Mouse (Mus musculus): ENCODE data around the gene Sdr9c7. TPM values are rescaled to one million over a fixed set of nuclear protein-coding genes. Genes with fewer than 3 reads are reported as not detected.
"Not testable (repeated sequence)": the region's sequence is repeated elsewhere in the genome, so short reads cannot be mapped to it uniquely, and the experiment has no call there.

The Sdr9c7 gene
- total RNA-seq, 1 experiment from 2014 or later: not detected

DNA sequence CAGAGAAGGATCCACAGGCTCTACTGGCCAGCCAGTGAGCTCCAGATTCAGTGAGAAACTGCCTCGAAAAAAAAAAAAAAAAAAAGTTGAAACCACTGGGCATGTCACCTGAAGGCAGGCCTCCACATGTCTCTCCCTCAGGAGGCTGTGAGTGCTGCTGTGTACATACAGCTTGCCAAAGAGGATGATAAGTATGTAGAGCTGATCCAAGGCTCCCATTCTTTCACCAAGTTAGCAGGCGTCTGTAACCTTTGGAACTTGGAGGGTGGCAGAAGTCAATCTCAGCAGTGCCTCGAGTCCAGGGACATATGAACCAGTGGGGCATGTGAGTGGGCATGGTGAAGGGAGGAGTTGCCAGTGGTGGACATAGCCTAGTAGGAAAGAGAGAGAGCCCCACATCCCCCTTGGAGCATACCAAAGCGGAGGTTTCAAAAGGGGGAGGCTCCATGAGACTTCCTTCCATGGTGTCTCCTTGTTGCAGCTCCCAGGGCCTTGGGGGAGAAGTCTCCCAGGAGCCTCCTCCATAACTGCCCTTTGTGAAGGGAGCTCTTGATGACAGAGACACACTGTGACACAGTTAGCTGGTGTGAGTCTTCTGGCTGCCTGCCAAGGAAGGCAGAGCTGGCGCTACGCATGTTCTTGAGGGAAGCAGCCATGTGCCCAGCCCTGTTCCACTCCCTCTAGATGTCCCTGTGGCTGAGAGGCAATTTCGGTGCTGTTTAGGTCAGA is 6.6 kb downstream of the Sdr9c7 start:
- ATAC-seq (replicated peaks; ENCODE audit: low read depth, poor library complexity, severe bottlenecking): no peak

GRCm38 (mm10) chr10:127906138-127906537 is 7.8 kb downstream of the Sdr9c7 start:
- no peak for ATAC-seq (replicated peaks; ENCODE audit: low read depth, poor library complexity, severe bottlenecking)

GRCm38 (mm10) chr10:127907386-127907951 is 9.2 kb downstream of the Sdr9c7 start:
- no peak for ATAC-seq (replicated peaks; ENCODE audit: low read depth, poor library complexity, severe bottlenecking)

DNA sequence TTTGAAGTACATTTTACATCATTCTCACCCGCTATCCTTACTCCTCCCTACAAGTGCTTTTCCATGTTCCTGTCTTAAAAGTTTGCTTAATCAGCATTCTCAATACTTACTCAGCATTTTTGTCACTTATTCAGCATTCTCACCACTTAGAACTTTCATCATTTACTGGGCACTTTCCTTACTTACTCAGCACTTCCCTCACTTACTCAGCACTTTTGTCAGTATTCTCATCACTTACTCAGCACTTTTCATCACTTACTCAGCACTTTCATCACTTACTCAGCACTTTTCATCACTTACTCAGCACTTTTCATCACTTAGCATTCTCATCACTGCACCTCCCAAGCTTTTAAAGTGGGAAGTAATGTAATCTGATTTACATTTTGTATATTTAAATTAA is 17.3 kb downstream of the Sdr9c7 start:
- ATAC-seq (replicated peaks; ENCODE audit: low read depth, poor library complexity, severe bottlenecking): no peak

DNA sequence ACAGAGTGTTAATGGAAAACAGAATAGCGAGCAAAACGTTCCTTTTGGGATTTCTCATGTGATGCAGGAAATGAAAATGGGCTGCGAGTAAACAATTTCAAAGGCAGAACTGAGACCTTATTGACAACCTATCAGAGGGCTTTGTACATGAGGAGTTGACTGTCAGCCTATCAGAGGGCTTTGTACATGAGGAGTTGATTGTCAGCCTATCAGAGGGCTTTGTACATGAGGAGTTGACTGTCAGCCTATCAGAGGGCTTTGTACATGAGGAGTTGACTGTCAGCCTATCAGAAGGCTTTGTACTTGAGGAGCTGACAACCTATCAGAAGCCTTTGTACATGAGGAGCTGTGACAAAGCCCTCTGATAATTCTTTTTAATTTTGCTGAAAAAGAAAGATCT is 18.9 kb downstream of the Sdr9c7 start:
- not testable (repeated sequence) for ATAC-seq (replicated peaks; ENCODE audit: low read depth, poor library complexity, severe bottlenecking)

GRCm38 (mm10) chr10:127917651-127918050 is 19.3 kb downstream of the Sdr9c7 start:
- ATAC-seq (replicated peaks; ENCODE audit: low read depth, poor library complexity, severe bottlenecking): no peak

- no peak for ATAC-seq (replicated peaks; ENCODE audit: low read depth, poor library complexity, severe bottlenecking)
Observed at GRCm38 (mm10) chr10:127922241-127922640, 23.9 kb downstream of the Sdr9c7 start.

DNA sequence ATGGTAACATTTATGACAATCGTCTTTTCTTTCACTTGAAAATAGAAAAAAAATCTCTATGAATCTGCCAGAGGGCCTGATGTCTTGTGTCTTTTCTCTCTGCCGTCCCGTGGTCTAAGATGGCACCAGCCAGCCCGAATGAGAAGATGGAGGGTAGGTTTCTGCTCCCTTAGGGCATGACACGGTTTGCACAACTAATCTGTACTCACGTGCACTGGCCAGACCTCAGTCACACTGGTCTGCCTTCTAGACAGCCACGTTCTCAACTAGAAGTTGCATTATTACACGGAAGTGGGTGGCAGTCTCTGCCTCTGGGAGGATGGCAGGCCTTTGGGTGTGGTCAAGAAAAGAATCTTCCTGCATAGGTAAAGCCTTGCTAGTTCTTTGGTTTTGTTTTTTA is 24.7 kb downstream of the Sdr9c7 start:
- no peak for ATAC-seq (replicated peaks; ENCODE audit: low read depth, poor library complexity, severe bottlenecking)

GRCm38 (mm10) chr10:127924597-127925378 is 26.5 kb downstream of the Sdr9c7 start:
- no peak for ATAC-seq (replicated peaks; ENCODE audit: low read depth, poor library complexity, severe bottlenecking)

GRCm38 (mm10) chr10:127927737-127928136 is 29.4 kb downstream of the Sdr9c7 start:
- ATAC-seq (replicated peaks; ENCODE audit: low read depth, poor library complexity, severe bottlenecking): no peak

DNA sequence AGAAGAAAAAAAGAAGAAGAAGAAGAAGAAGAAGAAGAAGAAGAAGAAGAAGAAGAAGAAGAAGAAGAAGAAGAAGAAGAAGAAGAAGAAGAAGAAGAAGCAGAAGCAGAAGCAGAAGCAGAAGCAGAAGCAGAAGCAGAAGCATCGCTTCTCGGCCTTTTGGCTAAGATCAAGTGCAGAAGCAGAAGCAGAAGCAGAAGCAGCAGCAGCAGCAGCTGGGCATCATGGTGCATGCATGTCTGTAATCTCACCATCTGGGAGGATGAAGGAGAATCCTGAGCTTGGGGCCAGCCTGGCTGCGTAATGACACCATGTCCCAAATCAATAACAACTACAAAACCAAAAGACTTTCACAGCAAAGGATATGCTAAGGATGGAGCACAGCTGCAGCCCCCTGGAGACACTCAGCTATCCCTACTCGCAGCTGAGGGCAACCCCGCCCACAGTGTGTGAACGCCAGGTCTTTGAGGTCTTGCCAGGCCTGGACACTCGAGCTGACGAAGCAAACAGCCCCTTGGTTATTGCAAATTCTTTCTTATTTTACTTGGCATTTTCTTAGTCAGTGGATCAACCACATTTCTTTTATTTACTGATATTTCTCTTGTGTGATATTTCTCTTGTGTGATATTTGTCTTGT is 34.1 kb downstream of the Sdr9c7 start:
- ATAC-seq (replicated peaks; ENCODE audit: low read depth, poor library complexity, severe bottlenecking): no peak

DNA sequence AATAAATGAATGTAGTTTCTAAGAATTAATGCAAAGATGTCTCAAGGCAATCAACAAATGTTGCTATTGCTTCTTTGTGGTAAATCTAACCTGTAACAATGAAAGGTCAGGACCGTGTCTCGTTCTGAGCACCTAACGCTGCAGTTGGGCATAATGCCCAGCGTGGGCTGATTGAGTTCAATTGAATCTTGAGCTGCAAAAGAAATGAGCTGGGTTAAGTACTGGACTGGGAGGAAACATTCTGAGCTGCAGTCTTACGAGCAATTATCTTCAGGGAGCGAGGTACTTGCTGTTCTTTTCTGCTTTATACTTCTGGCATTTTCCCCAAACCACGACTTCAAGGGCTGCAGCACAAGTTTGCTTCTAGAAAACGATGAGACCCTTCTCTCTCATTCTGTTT is 38.0 kb downstream of the Sdr9c7 start:
- ATAC-seq (replicated peaks; ENCODE audit: low read depth, poor library complexity, severe bottlenecking): no peak

DNA sequence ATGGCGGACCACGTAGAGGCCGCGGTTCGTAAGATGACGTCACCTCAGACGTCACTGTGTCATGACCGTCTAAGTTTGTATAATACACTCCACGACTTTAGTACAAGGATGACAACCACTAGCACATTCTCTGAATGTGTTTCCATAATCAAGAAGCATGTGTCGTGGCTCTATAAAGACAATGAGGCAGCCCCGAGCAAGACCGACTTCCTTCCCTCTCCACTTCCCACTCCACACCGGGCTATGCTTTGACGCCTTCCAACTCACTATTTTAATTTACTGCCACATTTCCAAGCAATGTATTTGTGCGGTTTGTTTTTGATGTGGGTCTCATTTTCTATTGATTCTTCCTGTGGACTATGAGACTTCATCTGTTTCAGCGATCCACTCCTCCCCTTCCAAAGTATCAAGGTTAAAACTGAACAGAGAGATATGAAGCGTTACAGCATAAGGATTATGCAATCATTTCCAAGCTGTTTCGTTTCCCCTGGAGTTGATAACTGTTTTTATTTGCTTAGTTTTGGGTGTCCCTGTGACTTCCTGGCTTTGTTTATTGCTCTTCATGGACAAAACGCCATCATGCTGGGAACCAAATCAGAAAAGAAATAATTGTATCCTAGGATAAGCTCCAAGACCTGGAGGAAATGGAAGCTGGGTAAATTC is 38.6 kb downstream of the Sdr9c7 start:
- ATAC-seq (replicated peaks; ENCODE audit: low read depth, poor library complexity, severe bottlenecking): peak; percentile 80

- peak; percentile 64 for ATAC-seq (replicated peaks; ENCODE audit: low read depth, poor library complexity, severe bottlenecking)
Observed at GRCm38 (mm10) chr10:127937428-127938010, 39.2 kb downstream of the Sdr9c7 start.

- ATAC-seq (replicated peaks; ENCODE audit: low read depth, poor library complexity, severe bottlenecking): not testable (repeated sequence)
Observed at GRCm38 (mm10) chr10:127939667-127940066, 41.3 kb downstream of the Sdr9c7 start.

DNA sequence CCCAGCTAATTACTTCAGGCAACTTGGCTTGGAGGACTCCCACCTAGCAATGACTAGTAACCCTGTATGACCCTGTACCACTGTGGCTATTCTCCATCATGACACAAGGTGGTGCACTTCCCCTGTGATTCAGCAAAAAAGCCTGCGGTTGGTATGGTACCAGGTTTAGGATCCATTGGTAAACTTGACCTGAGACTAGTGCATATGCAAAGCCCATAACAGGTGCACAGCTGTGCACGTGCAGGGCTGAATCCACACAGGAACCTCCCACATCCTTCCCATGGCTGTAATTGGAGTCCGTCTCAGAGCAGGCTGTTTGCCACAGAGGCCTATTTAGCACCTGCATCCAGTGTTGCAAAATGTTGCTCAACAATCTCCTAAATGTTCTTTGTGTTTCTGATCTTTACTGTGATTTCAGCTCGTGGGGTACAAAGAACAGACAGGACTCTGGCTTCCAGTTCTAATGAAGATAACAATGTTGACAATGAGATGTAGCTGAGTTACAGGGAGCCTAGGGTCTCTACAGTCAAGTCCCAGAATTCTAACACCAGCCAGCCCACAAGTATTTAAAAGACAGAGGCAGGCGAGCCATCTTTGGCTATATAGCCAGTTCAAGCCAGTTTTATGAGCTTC is 47.2 kb downstream of the Sdr9c7 start:
- peak; percentile 100 for ATAC-seq (replicated peaks; ENCODE audit: low read depth, poor library complexity, severe bottlenecking)

DNA sequence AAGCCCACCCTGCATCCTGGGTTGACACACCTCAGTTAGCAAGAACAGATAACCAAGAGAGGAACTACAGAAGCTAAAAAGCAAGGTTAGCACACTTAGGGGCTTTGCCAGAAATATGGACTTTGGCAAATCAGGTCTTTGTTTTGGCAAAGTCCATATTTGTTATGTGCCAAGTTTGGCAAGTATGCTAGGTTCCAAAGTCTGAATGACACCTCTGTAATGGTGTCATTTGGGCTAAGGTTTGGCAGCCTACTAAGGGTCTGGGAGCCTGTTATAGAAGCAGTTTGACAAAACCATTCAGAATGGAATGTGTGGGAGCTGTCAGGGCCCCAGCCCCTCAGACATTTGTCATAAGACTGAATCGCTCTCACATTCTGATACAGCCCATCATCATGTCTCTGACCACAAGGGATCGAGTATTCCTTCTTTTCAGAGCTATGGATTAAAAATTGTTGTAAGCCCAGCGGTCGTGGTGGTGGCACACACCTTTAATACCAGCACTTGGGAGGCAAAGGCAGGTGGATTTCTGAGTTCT is 51.3 kb downstream of the Sdr9c7 start:
- no peak for ATAC-seq (replicated peaks; ENCODE audit: low read depth, poor library complexity, severe bottlenecking)

DNA sequence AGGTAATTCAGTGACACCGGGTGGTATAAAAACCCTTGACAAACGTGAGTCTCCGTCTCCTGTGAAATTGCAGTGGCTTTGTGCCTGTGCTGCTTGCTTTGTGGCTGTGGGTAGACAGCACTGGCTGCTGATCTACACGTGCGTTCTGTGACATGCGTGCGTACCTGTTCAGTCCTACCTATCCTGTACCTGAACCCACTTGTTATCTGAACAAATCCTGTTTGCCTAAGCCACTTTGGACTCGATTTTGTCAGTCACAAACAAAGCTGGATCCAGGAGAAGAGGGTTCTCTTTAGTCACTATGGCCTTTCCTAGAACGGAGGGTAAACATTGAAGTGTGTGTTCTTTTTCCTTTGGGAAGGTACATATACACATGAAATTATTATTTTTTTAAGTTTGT is 53.1 kb downstream of the Sdr9c7 start:
- no peak for ATAC-seq (replicated peaks; ENCODE audit: low read depth, poor library complexity, severe bottlenecking)

DNA sequence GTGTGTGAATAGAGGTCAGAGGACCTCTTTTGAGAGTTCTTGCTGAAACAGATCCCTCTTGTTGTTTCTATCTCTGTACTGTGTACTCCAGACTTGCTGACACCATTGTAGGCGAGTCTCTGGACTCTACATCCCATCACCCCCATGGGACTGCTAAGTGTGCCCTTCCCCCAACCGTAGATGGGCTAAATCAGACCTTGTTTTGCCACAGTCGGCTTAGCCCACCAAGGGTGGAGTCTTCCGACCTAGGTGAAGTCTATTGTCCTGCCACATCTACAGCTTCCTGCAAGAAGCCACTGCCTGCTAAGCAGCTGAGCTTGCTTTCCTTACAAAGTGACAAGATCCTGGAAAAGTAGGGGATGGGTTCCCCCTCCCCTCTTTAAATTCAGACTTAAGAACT is 53.5 kb downstream of the Sdr9c7 start:
- no peak for ATAC-seq (replicated peaks; ENCODE audit: low read depth, poor library complexity, severe bottlenecking)
